Mouse (Mus musculus): Measurements from ENCODE around the gene Ccnq. TPM values are rescaled to one million over a fixed set of nuclear protein-coding genes. Genes with fewer than 3 reads are reported as not detected.

Gene Ccnq
- 27.5 TPM for total RNA-seq (2023)

GRCm38 (mm10) chr11:78750885-78751842 lies at the start of gene Ccnq:
Gene Ccnq, minus strand, starts transcription at chr11:78751729.

Other genes with a start within 250 kb of the Ccnq start
- not detected for gene Sebox, start 248.3 kb downstream of the Ccnq start, total RNA-seq (2023)
- 22.2 TPM for gene Tmem199, start 239.6 kb downstream of the Ccnq start, total RNA-seq (2023)
- 31.3 TPM for gene Poldip2, start 239.5 kb downstream of the Ccnq start, total RNA-seq (2023)
- 12.4 TPM for gene Tnfaip1, start 215.4 kb downstream of the Ccnq start, total RNA-seq (2023)
- gene Ift20, start 215.4 kb downstream of the Ccnq start, total RNA-seq (2023): 30.7 TPM
- gene Tmem97, start 201.0 kb downstream of the Ccnq start, total RNA-seq (2023): 9.2 TPM
- gene Nlk, start 54.4 kb downstream of the Ccnq start, total RNA-seq (2023): 75.9 TPM
- 3.1 TPM for gene Lyrm9, start 74.9 kb upstream of the Ccnq start, total RNA-seq (2023)
- gene Nos2, start 169.1 kb upstream of the Ccnq start, total RNA-seq (2023): not detected
- 118 TPM for gene Lgals9, start 233.2 kb upstream of the Ccnq start, total RNA-seq (2023)